Mouse (Mus musculus) forebrain, embryonic 11.5 days (tissue): ENCODE measurements at regions not wholly inside any gene's neighbourhood (a gene's known extent, or its start where the extent isn't known, plus 50 kb on each side); places are given as distances from the start of the nearest gene placed in this dataset.

Source experiments
- ATAC-seq: fragments of 200-750 bp; cut with Nextera tagmentation; replicated peaks from 2 replicates; pipeline ENCODE4 v1.8.0; 2017; ENCODE audit warnings: moderate TSS enrichment; ENCODE audit not compliant: low FRiP score
- DNase-seq: peaks from one replicate; pipeline ENCODE4 v3.0.0-alpha.2; 2017; ENCODE audit warnings: low spot score
- H3K27ac ChIP-seq: fragments of 300-500 bp; sonication (generic); 2 replicates; pipeline ENCODE4 v1.5.1; 2014; ENCODE audit warnings: low read depth, low read length
- H3K27me3 ChIP-seq: fragments of 300-500 bp; sonication (generic); 2 replicates; pipeline ENCODE4 v1.6.1; 2014; ENCODE audit warnings: mild to moderate bottlenecking, low read length, mixed read lengths; ENCODE audit not compliant: control insufficient read depth, insufficient read depth
- H3K36me3 ChIP-seq: fragments of 300-500 bp; sonication (generic); 2 replicates; pipeline ENCODE4 v1.6.1; 2014; ENCODE audit warnings: mild to moderate bottlenecking, low read length, moderate library complexity, mixed read lengths; ENCODE audit not compliant: control insufficient read depth, insufficient read depth
- H3K4me1 ChIP-seq: fragments of 300-500 bp; sonication (generic); replicated peaks from 2 replicates; pipeline ENCODE4 v1.6.1; 2014; ENCODE audit warnings: low read length, mixed read lengths; ENCODE audit not compliant: control insufficient read depth, insufficient read depth
- H3K4me2 ChIP-seq: fragments of 300-500 bp; sonication (generic); 2 replicates; pipeline ENCODE4 v1.6.1; 2014; ENCODE audit warnings: low read depth, mild to moderate bottlenecking, low read length, moderate library complexity, mixed read lengths; ENCODE audit not compliant: severe bottlenecking
- H3K4me3 ChIP-seq: fragments of 300-500 bp; sonication (generic); 2 replicates; pipeline ENCODE4 v1.5.1; 2014; ENCODE audit warnings: low read depth, low read length
- H3K9ac ChIP-seq: fragments of 300-500 bp; sonication (generic); 2 replicates; pipeline ENCODE4 v1.6.1; 2014; ENCODE audit warnings: low read length
- H3K9me3 ChIP-seq: fragments of 300-500 bp; sonication (generic); 2 replicates; pipeline ENCODE4 v1.6.1; 2016; ENCODE audit warnings: low read length, mixed read lengths; ENCODE audit not compliant: control insufficient read depth
- WGBS: fragments of 180-500 bp; shearing (Covaris S2); extraction: QIAGEN DNeasy Blood & Tissue Kit; methylation state at CpG from one replicate; pipeline ENCODE4 v1.1.7; 2014; 5-methylcytosine and 5-hydroxymethylcytosine counted together

DNA sequence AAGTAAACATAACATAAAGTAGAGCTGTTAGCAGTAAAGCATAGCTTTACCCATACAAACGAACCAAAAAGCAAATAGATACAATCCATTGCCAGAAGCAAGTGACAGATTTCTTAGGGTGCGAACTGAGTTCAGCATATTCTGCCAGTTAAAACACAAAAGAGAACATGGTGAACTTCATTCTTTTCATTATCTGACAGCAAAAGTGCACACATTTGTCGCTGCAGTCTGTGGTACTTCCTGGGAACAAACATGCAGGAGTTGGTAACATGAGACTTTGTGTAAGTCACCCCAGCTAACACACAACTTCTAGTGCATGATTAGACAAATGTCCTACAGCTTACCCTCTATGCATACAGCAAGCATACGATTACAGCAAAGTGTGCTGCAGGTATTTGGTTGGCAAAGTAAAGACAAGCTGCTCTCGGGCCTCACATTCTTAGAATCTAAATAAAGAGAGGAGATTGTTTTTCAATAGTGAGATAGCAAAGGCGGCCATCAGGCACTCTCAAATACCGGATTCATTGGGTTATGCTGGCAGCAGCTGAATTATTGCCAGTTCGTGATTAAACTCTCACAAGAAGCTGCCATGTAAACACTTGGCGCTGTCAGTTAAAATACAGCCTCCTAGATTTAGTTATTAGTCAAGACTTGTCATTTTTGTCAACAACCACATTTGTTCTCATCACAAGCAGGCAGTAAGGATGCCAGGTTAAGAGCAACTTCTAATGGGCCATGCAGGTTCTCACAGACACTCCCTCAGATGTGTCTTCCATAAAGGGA lies 327.2 kb downstream of the 1190002N15Rik start:
- 84% methylated on average over 9 of the region's 9 CpGs for WGBS
- ATAC-seq (no peak), DNase-seq (no peak)

DNA sequence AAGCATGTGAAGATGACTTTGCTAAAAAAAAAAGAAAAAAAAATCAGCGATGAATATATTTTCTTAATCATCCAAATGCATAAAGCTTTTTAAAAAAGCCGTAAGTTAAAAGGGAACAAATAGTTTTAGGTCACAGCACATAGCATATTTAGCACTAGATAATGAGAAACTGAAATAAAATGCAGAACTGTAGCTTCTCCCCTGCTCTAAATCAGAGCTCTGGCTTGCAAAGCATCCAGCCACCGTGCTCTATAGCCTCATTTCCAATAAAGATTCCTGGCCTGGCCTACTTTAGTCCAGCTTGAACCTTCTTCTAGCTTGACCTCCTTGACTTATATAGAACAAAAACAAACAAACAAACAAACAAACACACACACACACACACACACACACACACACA lies 328.9 kb downstream of the 1190002N15Rik start:
- Histone ChIP-seq H3K27ac (no peak overlapping the region), H3K27me3 (no peaks in the 10 kb centered on the region), H3K9ac (no peak overlapping the region), H3K9me3 (no peaks in the 10 kb centered on the region), H3K4me3 (no peak overlapping the region), H3K4me1 (no peaks in the 10 kb centered on the region), H3K4me2 (no peak overlapping the region), H3K36me3 (no peaks in the 10 kb centered on the region)
- ATAC-seq (no peak), DNase-seq (no peak)
- 91% methylated on average over 3 of the region's 3 CpGs for WGBS

More for the DNA sequence above, 327.2 kb downstream of the 1190002N15Rik start:
- Histone ChIP-seq H3K4me2 (no peak overlapping the region), H3K4me3 (no peak overlapping the region), H3K27me3 (no peaks in the 10 kb centered on the region), H3K4me1 (no peaks in the 10 kb centered on the region), H3K36me3 (no peaks in the 10 kb centered on the region), H3K9me3 (no peaks in the 10 kb centered on the region), H3K9ac (no peak overlapping the region), H3K27ac (no peak overlapping the region)

DNA sequence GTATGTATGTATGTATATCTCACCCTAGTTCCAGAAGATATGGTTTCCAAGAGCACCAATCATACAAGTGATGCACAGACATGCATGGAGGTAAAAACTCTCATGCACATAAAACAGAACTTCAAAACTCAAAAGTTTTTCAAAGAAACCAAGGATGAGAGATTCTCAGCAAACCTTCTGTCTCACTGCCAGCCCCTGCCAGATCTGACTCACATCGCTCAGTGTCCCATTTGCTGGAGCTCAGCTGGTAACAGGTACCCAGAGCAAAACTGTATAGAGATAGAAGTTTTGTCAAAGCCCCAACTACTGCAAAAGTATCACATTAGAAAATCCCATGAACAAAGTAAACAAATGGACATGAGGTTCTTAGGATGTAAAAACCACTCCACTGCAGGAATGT lies 337.0 kb downstream of the 1190002N15Rik start:
- H3K36me3 ChIP-seq, result no peaks in the 10 kb centered on the region
- H3K4me3 ChIP-seq, result no peak overlapping the region
- H3K4me2 ChIP-seq, result no peak overlapping the region
- no peak overlapping the region for H3K27ac ChIP-seq
- DNase-seq (no peak), ATAC-seq (no peak)
- H3K27me3 ChIP-seq, result no peaks in the 10 kb centered on the region
- WGBS, result 90% methylated on average over 1 of the region's 1 CpGs
- H3K4me1 ChIP-seq, result no peaks in the 10 kb centered on the region
- H3K9me3 ChIP-seq, result no peaks in the 10 kb centered on the region
- no peak overlapping the region for H3K9ac ChIP-seq

DNA sequence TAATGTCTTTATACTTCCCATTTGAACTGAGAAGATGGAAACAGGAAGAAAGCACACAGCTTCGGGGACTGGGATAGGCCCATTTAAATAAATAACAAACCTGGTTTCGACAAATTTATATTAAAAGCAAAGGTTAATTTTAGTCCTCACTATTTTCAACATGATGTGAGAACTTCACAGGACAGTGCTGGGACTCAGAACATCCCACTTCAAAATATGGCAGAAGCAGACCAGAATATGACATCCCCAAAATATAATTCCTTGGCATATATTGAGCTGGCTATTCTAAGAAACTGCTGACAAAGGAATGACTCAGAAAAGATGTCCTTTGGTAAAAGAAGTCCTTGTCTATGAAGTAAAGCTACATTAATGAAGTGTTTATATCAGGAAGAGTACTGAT lies 338.0 kb downstream of the 1190002N15Rik start:
- 90% methylated on average over 2 of the region's 2 CpGs for WGBS

DNA sequence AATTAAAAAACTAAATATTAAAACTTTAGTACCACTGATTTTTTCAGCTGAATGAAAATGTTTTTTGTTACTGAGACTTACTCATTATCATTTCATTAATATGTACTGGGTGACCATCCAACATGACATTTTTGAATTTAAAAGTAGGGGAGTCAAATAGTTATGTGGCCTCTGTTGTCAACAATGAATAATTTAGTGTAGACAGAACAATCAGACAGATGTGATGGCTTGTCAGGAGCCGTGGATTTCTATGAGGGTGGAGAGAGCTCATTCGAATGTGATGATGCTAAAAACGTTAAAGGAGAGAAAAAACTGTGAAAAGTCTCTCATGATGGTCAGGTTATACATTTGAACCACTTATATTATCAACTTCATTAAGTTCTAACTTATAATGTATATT lies 346.8 kb downstream of the 1190002N15Rik start:
- Histone ChIP-seq H3K27me3 (no peaks in the 10 kb centered on the region), H3K27ac (no peak overlapping the region), H3K4me3 (no peak overlapping the region), H3K36me3 (no peaks in the 10 kb centered on the region), H3K4me1 (no peaks in the 10 kb centered on the region), H3K9ac (no peak overlapping the region), H3K9me3 (no peaks in the 10 kb centered on the region), H3K4me2 (no peak overlapping the region)
- WGBS, result 70% methylated on average over 3 of the region's 3 CpGs
- no peak for DNase-seq
- no peak for ATAC-seq

More for the DNA sequence above, 338.0 kb downstream of the 1190002N15Rik start:
- no peaks in the 10 kb centered on the region for H3K4me1 ChIP-seq
- H3K9ac ChIP-seq, result no peak overlapping the region
- ATAC-seq, result no peak
- H3K4me2 ChIP-seq, result no peak overlapping the region
- DNase-seq, result no peak
- no peak overlapping the region for H3K4me3 ChIP-seq
- H3K36me3 ChIP-seq, result no peaks in the 10 kb centered on the region
- no peak overlapping the region for H3K27ac ChIP-seq
- no peaks in the 10 kb centered on the region for H3K9me3 ChIP-seq
- H3K27me3 ChIP-seq, result no peaks in the 10 kb centered on the region

DNA sequence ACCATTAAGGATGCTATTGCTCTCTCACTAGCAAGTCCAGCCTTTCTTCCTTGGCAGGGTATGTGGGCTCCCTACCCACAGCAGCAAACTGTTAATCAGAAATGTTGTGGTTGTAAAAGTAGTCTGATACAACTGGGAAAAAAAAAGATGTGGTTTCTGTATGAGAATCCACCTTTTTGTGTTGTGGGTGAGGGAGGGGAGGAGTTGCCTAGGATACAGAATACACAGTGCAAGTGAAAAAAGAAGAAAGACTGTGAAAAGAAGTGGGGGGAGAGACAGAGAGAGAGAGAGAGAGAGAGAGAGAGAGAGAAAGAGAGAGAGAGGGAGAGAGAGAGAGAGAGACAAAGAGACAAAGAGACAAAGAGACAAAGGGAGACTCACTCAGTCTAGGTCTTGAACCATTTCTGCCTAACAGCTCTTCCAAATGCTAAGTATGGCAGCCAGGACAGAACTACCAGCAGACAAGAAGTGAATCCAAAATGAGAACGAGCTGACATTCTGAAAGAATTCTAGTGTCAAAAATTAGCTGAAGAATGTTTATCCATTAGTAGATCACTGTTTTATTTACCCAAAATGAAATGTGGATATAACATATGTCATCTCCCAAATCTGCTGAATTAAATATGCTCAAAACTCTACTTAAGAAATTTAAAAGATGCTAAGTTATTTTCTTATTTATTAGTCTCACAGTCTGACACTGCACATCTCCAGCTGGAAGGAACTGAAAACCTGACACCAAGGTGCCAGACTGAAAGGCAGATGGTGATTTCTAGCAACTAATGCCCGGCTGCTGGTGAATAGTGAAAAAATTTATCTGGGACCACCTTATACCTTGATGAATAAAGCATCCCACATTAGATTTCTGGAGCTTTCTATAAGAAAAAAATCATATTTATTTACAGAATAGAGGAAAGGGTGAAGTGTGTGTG lies 347.7 kb downstream of the 1190002N15Rik start:
- DNase-seq (no peak), ATAC-seq (peak; percentile 53; the same call in 1 of the 2 replicates)
- H3K9ac ChIP-seq, result no peak overlapping the region
- no peaks in the 10 kb centered on the region for H3K9me3 ChIP-seq
- no peak overlapping the region for H3K4me3 ChIP-seq
- 69% methylated on average over 2 of the region's 2 CpGs for WGBS
- no peaks in the 10 kb centered on the region for H3K36me3 ChIP-seq
- no peaks in the 10 kb centered on the region for H3K27me3 ChIP-seq
- H3K4me1 ChIP-seq, result no peaks in the 10 kb centered on the region
- H3K4me2 ChIP-seq, result no peak overlapping the region
- H3K27ac ChIP-seq, result no peak overlapping the region

DNA sequence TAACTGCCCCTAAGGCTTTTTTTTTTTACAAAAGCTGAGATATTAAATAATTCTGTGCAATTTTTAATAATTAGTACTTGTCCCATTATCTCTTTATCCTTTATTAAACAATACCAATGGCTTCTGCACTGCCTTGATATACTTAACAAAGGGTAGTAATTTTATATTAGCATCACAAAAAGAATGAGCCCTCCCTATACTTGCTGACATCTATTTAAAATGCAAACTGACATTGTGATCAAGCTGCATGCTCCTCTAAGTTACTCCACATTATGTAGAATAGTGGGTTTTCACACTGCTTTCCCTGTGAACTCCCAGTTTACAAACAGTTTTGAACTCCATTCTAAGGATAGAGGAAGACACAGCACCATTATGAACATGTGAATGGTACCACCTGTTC lies 349.8 kb downstream of the 1190002N15Rik start:
- H3K27ac ChIP-seq, result no peak overlapping the region
- DNase-seq (no peak), ATAC-seq (no peak)
- no peak overlapping the region for H3K4me3 ChIP-seq
- no peaks in the 10 kb centered on the region for H3K4me1 ChIP-seq
- H3K9me3 ChIP-seq, result no peaks in the 10 kb centered on the region
- no peaks in the 10 kb centered on the region for H3K36me3 ChIP-seq
- no peak overlapping the region for H3K4me2 ChIP-seq
- H3K9ac ChIP-seq, result no peak overlapping the region
- no peaks in the 10 kb centered on the region for H3K27me3 ChIP-seq

DNA sequence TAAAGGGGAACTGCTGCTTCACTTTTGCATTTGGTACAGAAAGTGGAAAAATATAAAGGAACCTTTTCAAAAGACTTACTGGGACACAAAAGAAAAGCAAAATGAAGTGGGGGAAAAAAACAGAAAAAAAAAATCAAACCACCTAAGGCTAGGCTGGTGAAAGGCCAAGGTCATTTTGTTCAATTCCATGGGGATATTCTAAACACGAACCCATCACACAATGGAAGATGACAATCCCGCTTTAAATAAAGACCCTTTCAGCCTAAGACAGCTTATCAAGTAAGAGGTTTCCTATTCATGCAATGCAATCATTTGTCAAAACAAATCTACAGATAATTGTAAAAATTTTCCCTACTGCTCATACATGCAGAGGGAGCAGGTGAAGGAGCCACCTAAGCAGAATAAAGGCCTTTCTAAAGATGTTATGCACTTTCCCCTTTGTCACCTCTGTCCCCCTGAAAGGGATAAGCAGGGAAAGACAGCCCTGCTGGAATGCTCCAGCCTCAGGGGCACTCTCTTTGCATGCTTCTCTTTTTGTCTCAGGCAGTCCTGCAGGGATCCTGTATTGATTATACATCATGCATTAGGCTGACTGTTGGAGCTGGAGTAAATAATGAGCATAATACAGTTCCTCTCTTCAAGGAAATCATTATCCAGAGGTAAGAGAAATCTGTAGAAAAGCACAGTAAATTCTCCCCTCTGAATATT lies 367.8 kb downstream of the 1190002N15Rik start:
- H3K27me3 ChIP-seq, result no peaks in the 10 kb centered on the region
- H3K4me1 ChIP-seq, result no peaks in the 10 kb centered on the region; the same call in 1 of the 2 replicates
- no peaks in the 10 kb centered on the region for H3K36me3 ChIP-seq
- no peak for DNase-seq
- H3K4me3 ChIP-seq, result no peak overlapping the region
- no peak overlapping the region for H3K4me2 ChIP-seq
- no peak overlapping the region for H3K27ac ChIP-seq
- no peaks in the 10 kb centered on the region for H3K9me3 ChIP-seq
- 41% methylated on average over 2 of the region's 2 CpGs for WGBS
- peak; percentile 63 for ATAC-seq
- H3K9ac ChIP-seq, result no peak overlapping the region
